Mouse (Mus musculus) brain, embryonic 14.5 days (tissue): ENCODE results near the gene Tas2r115. TPM values are rescaled to one million over a fixed set of nuclear protein-coding genes. Genes with fewer than 3 reads are reported as not detected.
"Not testable (repeated sequence)": the region's sequence is repeated elsewhere in the genome, so short reads cannot be mapped to it uniquely, and the experiment has no call there.

ENCODE experiments used
- DNase-seq: peaks from one replicate; pipeline ENCODE4 v3.0.0-alpha.2; 2011; ENCODE audit warnings: low read depth
- CTCF ChIP-seq: fragments of 200-500 bp; IDR thresholded peaks from 2 replicates; pipeline ENCODE4 v1.5.1; 2012; ENCODE audit warnings: inconsistent platforms, mild to moderate bottlenecking, moderate library complexity, borderline replicate concordance; ENCODE audit not compliant: insufficient read depth, insufficient read length; ENCODE audit errors: extremely low read depth
- POLR2A ChIP-seq: fragments of 200-500 bp; IDR thresholded peaks from 2 replicates; pipeline ENCODE4 v1.6.1; 2012; ENCODE audit warnings: mild to moderate bottlenecking, inconsistent platforms, borderline replicate concordance; ENCODE audit not compliant: poor library complexity, insufficient read depth, insufficient read length, severe bottlenecking; ENCODE audit errors: extremely low read depth
- polyA plus RNA-seq: library from polyadenylated mRNA; depleted of rRNA; stranded (reverse); fragments of >200 nt; gene quantifications from 2 replicates; pipeline ENCODE4 v1.2.3, GENCODE M21; 2012; rRNA removed

Gene Tas2r115
- polyA plus RNA-seq, result not detected in 2 replicates

GRCm38 (mm10) chr6:132737935-132738334 lies at the start of gene Tas2r115:
TSS of gene Tas2r115 (minus strand) at chr6:132738035.
- no peak for TF ChIP-seq CTCF
- TF ChIP-seq POLR2A, result no peak
- no peak for DNase-seq

GRCm38 (mm10) chr6:132778062-132778461 lies 40.2 kb upstream of the Tas2r115 start, which contains the start of gene Tas2r136:
TSS of gene Tas2r136 (minus strand) at chr6:132778162.
- DNase-seq, result no peak

GRCm38 (mm10) chr6:132761831-132762230 lies 24.0 kb upstream of the Tas2r115 start, which contains the start of gene Tas2r102:
TSS of gene Tas2r102 (plus strand) at chr6:132762131.
- DNase-seq, result no peak
- TF ChIP-seq POLR2A (no peak), CTCF (no peak)

More at GRCm38 (mm10) chr6:132778062-132778461, 40.2 kb upstream of the Tas2r115 start, which contains the start of gene Tas2r136:
- no peak for TF ChIP-seq POLR2A

- DNase-seq, result no peak
- TF ChIP-seq CTCF (no peak), POLR2A (no peak)
Observed at GRCm38 (mm10) chr6:132754430-132754829, 16.6 kb upstream of the Tas2r115 start, which contains the start of gene Tas2r124. TSS of gene Tas2r124 (plus strand) at chr6:132754730.

GRCm38 (mm10) chr6:132750206-132750605 lies 12.4 kb upstream of the Tas2r115 start:
- no peak for TF ChIP-seq CTCF
- no peak for TF ChIP-seq POLR2A
- DNase-seq, result no peak

- no peak for DNase-seq
- TF ChIP-seq POLR2A, result no peak
- TF ChIP-seq CTCF, result no peak
Observed at GRCm38 (mm10) chr6:132711828-132712227, 26.0 kb downstream of the Tas2r115 start, which contains the start of gene Tas2r122. TSS of gene Tas2r122 (minus strand) at chr6:132711928.

- no peak for TF ChIP-seq POLR2A
- no peak for TF ChIP-seq CTCF
- no peak for DNase-seq
Observed at GRCm38 (mm10) chr6:132700907-132701306, 36.9 kb downstream of the Tas2r115 start, which contains the start of gene Tas2r121. TSS of gene Tas2r121 (minus strand) at chr6:132701007.

GRCm38 (mm10) chr6:132691596-132691995 lies 46.2 kb downstream of the Tas2r115 start:
- DNase-seq, result not testable (repeated sequence)

Other genes with a start within 250 kb of the Tas2r115 start
- gene Prh1, start 168.2 kb downstream of the Tas2r115 start, polyA plus RNA-seq, result not detected in 2 replicates
- gene Prp2, start 142.1 kb downstream of the Tas2r115 start, polyA plus RNA-seq, result not detected in 2 replicates
- not detected in 2 replicates for gene A630073D07Rik, start 86.5 kb downstream of the Tas2r115 start, polyA plus RNA-seq
- not detected in 2 replicates for gene Tas2r120, start 81.1 kb downstream of the Tas2r115 start, polyA plus RNA-seq
- not detected in 2 replicates for gene Tas2r121, start 37.0 kb downstream of the Tas2r115 start, polyA plus RNA-seq
- gene Tas2r122, start 26.1 kb downstream of the Tas2r115 start, polyA plus RNA-seq, result not detected in 2 replicates
- gene Tas2r124, start 16.7 kb upstream of the Tas2r115 start, polyA plus RNA-seq, result not detected in 2 replicates
- gene Tas2r102, start 24.1 kb upstream of the Tas2r115 start, polyA plus RNA-seq, result not detected in 2 replicates
- not detected in 2 replicates for gene Tas2r136, start 40.1 kb upstream of the Tas2r115 start, polyA plus RNA-seq
- gene Tas2r117, start 64.8 kb upstream of the Tas2r115 start, polyA plus RNA-seq, result not detected in 2 replicates
- gene Tas2r123, start 109.1 kb upstream of the Tas2r115 start, polyA plus RNA-seq, result not detected in 2 replicates
- gene Tas2r116, start 117.4 kb upstream of the Tas2r115 start, polyA plus RNA-seq, result not detected in 2 replicates
- not detected in 2 replicates for gene Tas2r110, start 130.0 kb upstream of the Tas2r115 start, polyA plus RNA-seq
- not detected in 2 replicates for gene Tas2r113, start 155.0 kb upstream of the Tas2r115 start, polyA plus RNA-seq
- gene Tas2r125, start 171.6 kb upstream of the Tas2r115 start, polyA plus RNA-seq, result not detected in 2 replicates
- not detected in 2 replicates for gene Tas2r129, start 213.1 kb upstream of the Tas2r115 start, polyA plus RNA-seq
- not detected in 2 replicates for gene Tas2r131, start 219.9 kb upstream of the Tas2r115 start, polyA plus RNA-seq
- not detected in 2 replicates for gene Tas2r109, start 242.9 kb upstream of the Tas2r115 start, polyA plus RNA-seq